Mouse (Mus musculus) CH12.LX (cell line): ENCODE measurements around the gene Itih2. TPM values are rescaled to one million over a fixed set of nuclear protein-coding genes. Genes with fewer than 3 reads are reported as not detected.
A peak's percentile ranks its signal among the peaks of the same experiment; 100 is the strongest.

Source experiments
- DNase-seq: peaks from one replicate; pipeline ENCODE4 v3.0.0-alpha.2; 2013; ENCODE audit errors: extremely low read depth
- H3K27ac ChIP-seq: 2 replicates; pipeline ENCODE4 v1.5.1; 2012; ENCODE audit warnings: low read depth, mild to moderate bottlenecking, control low read depth, moderate library complexity; ENCODE audit not compliant: insufficient read depth
- H3K27me3 ChIP-seq: replicated peaks from 2 replicates; pipeline ENCODE3; 2012; ENCODE audit warnings: inconsistent platforms
- H3K36me3 ChIP-seq, 2 experiments: replicated peaks in 1 of 2; 2 replicates each; pipeline versions ENCODE3 to v1.6.1; 2012; ENCODE audit warnings: inconsistent platforms in 1 of 2, low read length in 1 of 2, mild to moderate bottlenecking in 1 of 2, mixed read lengths in 1 of 2, moderate library complexity in 1 of 2; ENCODE audit not compliant: control insufficient read depth in 1 of 2, insufficient read depth in 1 of 2
- H3K4me1 ChIP-seq, 2 experiments: 2 replicates each; pipeline ENCODE4 v1.6.1; 2012; ENCODE audit warnings: inconsistent platforms in 1 of 2, moderate library complexity in 1 of 2; ENCODE audit not compliant: insufficient read depth in 2 of 2, control insufficient read depth in 1 of 2
- H3K4me2 ChIP-seq: 2 replicates; pipeline ENCODE4 v1.6.1; 2012; ENCODE audit warnings: low read depth, mild to moderate bottlenecking, control low read depth; ENCODE audit not compliant: poor library complexity, insufficient read depth, severe bottlenecking
- H3K4me3 ChIP-seq, 3 experiments: fragments of 150-350 bp in 1 of 3; sonication (generic) in 1 of 3; replicated peaks in 1 of 3; 2 replicates each; pipeline versions ENCODE3 to v1.5.1; 2011 to 2012; ENCODE audit warnings: low read depth in 2 of 3, low read length in 2 of 3, mild to moderate bottlenecking in 2 of 3, moderate library complexity in 2 of 3, control low read depth in 1 of 3, improper control_type of control experiment in 1 of 3, inconsistent platforms in 1 of 3, mixed read lengths in 1 of 3; ENCODE audit not compliant: poor library complexity in 1 of 3
- H3K79me2 ChIP-seq: replicated peaks from 2 replicates; pipeline ENCODE4 v1.6.1; 2012; ENCODE audit warnings: mild to moderate bottlenecking, moderate library complexity; ENCODE audit not compliant: control insufficient read depth, poor library complexity, insufficient read depth, severe bottlenecking; ENCODE audit errors: extremely low read depth
- H3K9ac ChIP-seq: 2 replicates; pipeline ENCODE4 v1.6.1; 2012; ENCODE audit warnings: low read depth, mild to moderate bottlenecking, control low read depth, moderate library complexity; ENCODE audit not compliant: insufficient read depth
- H3K9me3 ChIP-seq: replicated peaks from 2 replicates; pipeline ENCODE3; 2012; ENCODE audit warnings: low read length, inconsistent platforms, mixed read lengths
- CHD1 ChIP-seq: IDR thresholded peaks from 2 replicates; pipeline ENCODE4 v1.6.1; 2012; ENCODE audit warnings: low read depth, low read length, improper control_type of control experiment, inconsistent platforms
- CHD2 ChIP-seq: IDR thresholded peaks from 2 replicates; pipeline ENCODE4 v1.6.1; 2011; ENCODE audit warnings: low read length, improper control_type of control experiment
- CTCF ChIP-seq, 2 experiments: IDR thresholded peaks in 1 of 2; conservative IDR thresholded peaks in 1 of 2; 2 replicates each; pipeline ENCODE4 v1.5.1; 2011 to 2012; ENCODE audit warnings: low read depth in 2 of 2, low read length in 2 of 2, improper control_type of control experiment in 1 of 2, inconsistent platforms in 1 of 2, mild to moderate bottlenecking in 1 of 2, moderate library complexity in 1 of 2
- EP300 ChIP-seq: IDR thresholded peaks from 2 replicates; pipeline ENCODE4 v1.6.1; 2011; ENCODE audit warnings: low read length, improper control_type of control experiment
- ETS1 ChIP-seq: conservative IDR thresholded peaks from 2 replicates; pipeline ENCODE4 v1.6.1; 2012; ENCODE audit warnings: low read depth, mild to moderate bottlenecking, inconsistent platforms, low read length, improper control_type of control experiment, moderate library complexity
- GABPA ChIP-seq: IDR thresholded peaks from 2 replicates; pipeline ENCODE4 v1.6.1; 2012; ENCODE audit warnings: low read depth, low read length, improper control_type of control experiment, inconsistent platforms; ENCODE audit not compliant: insufficient replicate concordance
- IRF4 ChIP-seq: IDR thresholded peaks from 2 replicates; pipeline ENCODE4 v1.6.1; 2014; ENCODE audit warnings: low read depth, mild to moderate bottlenecking, inconsistent platforms, low read length, improper control_type of control experiment
- MEF2A ChIP-seq: IDR thresholded peaks from 2 replicates; pipeline ENCODE4 v1.6.1; 2014; ENCODE audit warnings: low read depth, mild to moderate bottlenecking, inconsistent platforms, low read length, improper control_type of control experiment, borderline replicate concordance
- MXI1 ChIP-seq: IDR thresholded peaks from 2 replicates; pipeline ENCODE4 v1.6.1; 2011; ENCODE audit warnings: mild to moderate bottlenecking, low read depth, low read length, improper control_type of control experiment
- NELFE ChIP-seq: IDR thresholded peaks from 2 replicates; pipeline ENCODE4 v1.6.1; 2011; ENCODE audit warnings: low read depth, low read length, improper control_type of control experiment
- NRF1 ChIP-seq: IDR thresholded peaks from 2 replicates; pipeline ENCODE4 v1.6.1; 2014; ENCODE audit warnings: low read depth, mild to moderate bottlenecking, inconsistent platforms, low read length, improper control_type of control experiment, moderate library complexity
- PAX5 ChIP-seq: IDR thresholded peaks from 2 replicates; pipeline ENCODE4 v1.6.1; 2012; ENCODE audit warnings: low read length, inconsistent platforms, mixed read lengths
- RAD21 ChIP-seq: IDR thresholded peaks from 2 replicates; pipeline ENCODE4 v1.6.1; 2011; ENCODE audit warnings: low read depth, mild to moderate bottlenecking, low read length, improper control_type of control experiment, moderate library complexity
- RCOR1 ChIP-seq: conservative IDR thresholded peaks from 2 replicates; pipeline ENCODE4 v1.6.1; 2012; ENCODE audit warnings: low read depth, mild to moderate bottlenecking, inconsistent platforms, low read length, improper control_type of control experiment
- SIN3A ChIP-seq: IDR thresholded peaks from 2 replicates; pipeline ENCODE4 v1.6.1; 2012; ENCODE audit warnings: low read length, improper control_type of control experiment, inconsistent platforms
- SMC3 ChIP-seq: IDR thresholded peaks from 2 replicates; pipeline ENCODE4 v1.6.1; 2011; ENCODE audit warnings: low read depth, low read length, improper control_type of control experiment
- TCF12 ChIP-seq: IDR thresholded peaks from 2 replicates; pipeline ENCODE4 v1.6.1; 2014; ENCODE audit warnings: low read depth, mild to moderate bottlenecking, inconsistent platforms, low read length, improper control_type of control experiment
- UBTF ChIP-seq: IDR thresholded peaks from 2 replicates; pipeline ENCODE4 v1.6.1; 2012; ENCODE audit warnings: low read depth, mild to moderate bottlenecking, inconsistent platforms, low read length, improper control_type of control experiment, moderate library complexity
- USF1 ChIP-seq: IDR thresholded peaks from 2 replicates; pipeline ENCODE4 v1.6.1; 2014; ENCODE audit warnings: low read depth, mild to moderate bottlenecking, inconsistent platforms, low read length, improper control_type of control experiment
- USF2 ChIP-seq: conservative IDR thresholded peaks from 2 replicates; pipeline ENCODE4 v1.6.1; 2011; ENCODE audit warnings: low read depth, low read length, improper control_type of control experiment
- ZC3H11A ChIP-seq: IDR thresholded peaks from 2 replicates; pipeline ENCODE4 v1.6.1; 2012; ENCODE audit warnings: low read depth, mild to moderate bottlenecking, inconsistent platforms, low read length, improper control_type of control experiment
- ZKSCAN1 ChIP-seq: IDR thresholded peaks from 2 replicates; pipeline ENCODE4 v1.6.1; 2012; ENCODE audit warnings: low read depth, inconsistent platforms, low read length, improper control_type of control experiment, borderline replicate concordance
- ZMIZ1 ChIP-seq: IDR thresholded peaks from 2 replicates; pipeline ENCODE4 v1.6.1; 2012; ENCODE audit warnings: low read depth, mild to moderate bottlenecking, inconsistent platforms, low read length, improper control_type of control experiment
- dilution Hi-C: fragments of 300-500 bp; cut with MboI; formaldehyde crosslinking; loops from 2 replicates; pipeline ENCODE4 v1.14.3; 2020; ENCODE audit warnings: low sequenced_read_pairs; ENCODE audit not compliant: extremely low pct_unique_long_range_greater_than_20kb, extremely low pct_ligation_motif_present
- in situ Hi-C: fragments of 300-500 bp; cut with MboI; formaldehyde crosslinking; loops from 3 replicates; pipeline ENCODE4 v1.14.3; 2019; ENCODE audit warnings: low sequenced_read_pairs, low pct_ligation_motif_present, low pct_unique_long_range_greater_than_20kb, mixed read lengths
- polyA plus RNA-seq: library from polyadenylated mRNA; unstranded; fragments of >175 nt; gene quantifications from 2 replicates; pipeline ENCODE4 v1.2.1, GENCODE M21; 2012; ENCODE audit warnings: low read depth; ENCODE audit not compliant: insufficient read length
- total RNA-seq, 2 experiments: library from RNA; depleted of rRNA; stranded (reverse); fragments of 300-350 nt in 1 of 2; fragments of >200 nt in 1 of 2; gene quantifications; 2 replicates each; pipeline ENCODE4 v1.2.3; 2012 to 2014

Gene Itih2
- total and polyA plus RNA-seq, 3 experiments, result not detected

- no peak for DNase-seq
- H3K4me3 ChIP-seq, result no peak overlapping the region
- dilution Hi-C loops, result no loop called here
- TF ChIP-seq PAX5, result no peak
- TF ChIP-seq ZC3H11A, result no peak
- no peak for TF ChIP-seq SMC3
- H3K27me3 ChIP-seq, result no peaks in the 10 kb centered on the region
- H3K79me2 ChIP-seq, result no peaks in the 10 kb centered on the region
- no peak overlapping the region for H3K27ac ChIP-seq
- H3K36me3 ChIP-seq, result no peaks in the 10 kb centered on the region
- H3K9me3 ChIP-seq, result no peaks in the 10 kb centered on the region
- no peak overlapping the region for H3K9ac ChIP-seq
- in situ Hi-C loops, result loop anchor here (10.0 kb wide), 1 partner anchor 149 kb away; no protein-coding TSS in a partner anchor
- no peak overlapping the region for H3K4me2 ChIP-seq
- peaks cover 2 to 4% of the 10 kb centered on the region in 2 experiments for H3K4me1 ChIP-seq
Observed at GRCm38 (mm10) chr2:10145514-10145913, 14.3 kb upstream of the Itih2 start.

GRCm38 (mm10) chr2:10142472-10143454, 11.6 kb upstream of the Itih2 start:
- in situ Hi-C loops, result loop anchor here (10.0 kb wide), 1 partner anchor 152 kb away; no protein-coding TSS in a partner anchor
- H3K4me2 ChIP-seq, result peak overlapping the region; percentile 44; the same call in 1 of the 2 replicates

GRCm38 (mm10) chr2:10140456-10140855, 9.3 kb upstream of the Itih2 start:
- no peak overlapping the region for H3K27ac ChIP-seq
- dilution Hi-C loops (no loop called here), in situ Hi-C loops (loop anchor here (10.0 kb wide), 1 partner anchor 154 kb away; no protein-coding TSS in a partner anchor)
- H3K4me2 ChIP-seq, result no peak overlapping the region
- no peak for DNase-seq
- peaks cover 2 to 4% of the 10 kb centered on the region in 2 experiments for H3K4me1 ChIP-seq
- TF ChIP-seq USF2 (no peak), CTCF (conservative IDR thresholded peaks at IDR 0.05 in 1 of 2, IDR thresholded peaks at IDR 0.05 in 1 of 2; ENCODE audit: low read depth in 2 of 2, low read length in 2 of 2) (no peak), ZMIZ1 (no peak), GABPA (no peak), ZC3H11A (no peak), USF1 (no peak), ETS1 (no peak), UBTF (no peak), SIN3A (no peak), MXI1 (no peak), CHD1 (no peak), TCF12 (no peak), IRF4 (no peak), NRF1 (no peak), RCOR1 (no peak), NELFE (no peak), ZKSCAN1 (no peak), EP300 (no peak), MEF2A (no peak)
- H3K9ac ChIP-seq, result no peak overlapping the region
- no peak overlapping the region for H3K4me3 ChIP-seq
- no peaks in the 10 kb centered on the region for H3K79me2 ChIP-seq
- H3K9me3 ChIP-seq, result peaks cover 3% of the 10 kb centered on the region
- H3K27me3 ChIP-seq, result no peaks in the 10 kb centered on the region
- no peaks in the 10 kb centered on the region for H3K36me3 ChIP-seq

More at GRCm38 (mm10) chr2:10142472-10143454, 11.6 kb upstream of the Itih2 start:
- peak; percentile 92 for TF ChIP-seq SMC3
- peak; percentile 40; the same call in 1 of the 2 replicates for TF ChIP-seq ZC3H11A
- TF ChIP-seq RAD21, result peak; percentile 84
- peak; percentile 56 to 97 for TF ChIP-seq CTCF (conservative IDR thresholded peaks at IDR 0.05 in 1 of 2, IDR thresholded peaks at IDR 0.05 in 1 of 2; ENCODE audit: low read depth in 2 of 2, low read length in 2 of 2)
- TF ChIP-seq PAX5, result no peak
- TF ChIP-seq CHD2, result no peak
- Histone ChIP-seq H3K4me1 (peaks cover 2 to 4% of the 10 kb centered on the region in 2 experiments), H3K27ac (no peak overlapping the region), H3K36me3 (no peaks in the 10 kb centered on the region), H3K9ac (no peak overlapping the region), H3K27me3 (no peaks in the 10 kb centered on the region), H3K4me3 (no peak overlapping the region), H3K79me2 (no peaks in the 10 kb centered on the region), H3K9me3 (peaks cover 3% of the 10 kb centered on the region)
- dilution Hi-C loops, result no loop called here
- peak; percentile 88 for DNase-seq
